Mouse (Mus musculus): ENCODE measurements around the gene Kcnd3. TPM values are rescaled to one million over a fixed set of nuclear protein-coding genes. Genes with fewer than 3 reads are reported as not detected.
"Not testable (repeated sequence)": the region's sequence is repeated elsewhere in the genome, so short reads cannot be mapped to it uniquely, and the experiment has no call there.

Kcnd3 gene
- polyA plus RNA-seq, 1 experiment from 2014 or later = 15.9 TPM

GRCm38 (mm10) chr3:105693327-105694080 is 241.4 kb downstream of the Kcnd3 start:
- Histone ChIP-seq H3K9ac (replicated peaks; ENCODE audit: low read length) (no peak overlapping the region), H3K4me3 (replicated peaks; ENCODE audit: low read depth, low read length) (no peak overlapping the region), H3K9me3 (ENCODE audit: control insufficient read depth, low read length) (no peaks in the 10 kb centered on the region), H3K4me2 (ENCODE audit: low read length) (no peak overlapping the region), H3K4me1 (ENCODE audit: control insufficient read depth, insufficient read depth, low read length) (peaks cover 25% of the 10 kb centered on the region), H3K36me3 (ENCODE audit: control insufficient read depth, insufficient read depth, low read length) (no peaks in the 10 kb centered on the region), H3K27ac (replicated peaks; ENCODE audit: low read depth, low read length) (no peak overlapping the region), H3K27me3 (ENCODE audit: control insufficient read depth, insufficient read depth, low read length) (no peaks in the 10 kb centered on the region)
- no peak for ATAC-seq (ENCODE audit: low FRiP score, low TSS enrichment)
- DNase-seq = no peak
- 82% methylated on average over 14 of the region's 14 CpGs for WGBS

- no peaks in the 10 kb centered on the region for H3K36me3 ChIP-seq (ENCODE audit: control insufficient read depth, insufficient read depth, low read length)
- H3K27ac ChIP-seq (replicated peaks; ENCODE audit: low read depth, low read length) = peak overlapping the region; percentile 74
- peak overlapping the region; percentile 27; the same call in 1 of the 2 replicates for H3K9ac ChIP-seq (replicated peaks; ENCODE audit: low read length)
- no peaks in the 10 kb centered on the region for H3K9me3 ChIP-seq (ENCODE audit: control insufficient read depth, low read length)
- ATAC-seq (ENCODE audit: low FRiP score, low TSS enrichment) (peak; percentile 76), DNase-seq (peak; percentile 75)
- 14% methylated on average over 20 of the region's 20 CpGs for WGBS
- peak overlapping the region; percentile 45 for H3K4me2 ChIP-seq (ENCODE audit: low read length)
- 0 out of 2 replicates have a peak overlapping the region, but pooled peaks have one; percentile 8 for H3K4me3 ChIP-seq (replicated peaks; ENCODE audit: low read depth, low read length)
- H3K27me3 ChIP-seq (ENCODE audit: control insufficient read depth, insufficient read depth, low read length) = no peaks in the 10 kb centered on the region
- peaks cover 25% of the 10 kb centered on the region for H3K4me1 ChIP-seq (ENCODE audit: control insufficient read depth, insufficient read depth, low read length)
Measured at GRCm38 (mm10) chr3:105695476-105696386, 243.6 kb downstream of the Kcnd3 start.

GRCm38 (mm10) chr3:105696387-105697147 is 244.4 kb downstream of the Kcnd3 start:
- 39% methylated on average over 17 of the region's 17 CpGs for WGBS
- ATAC-seq (ENCODE audit: low FRiP score, low TSS enrichment) (no peak), DNase-seq (no peak)
- Histone ChIP-seq H3K9ac (replicated peaks; ENCODE audit: low read length) (peak overlapping the region; percentile 27; the same call in 1 of the 2 replicates), H3K27ac (replicated peaks; ENCODE audit: low read depth, low read length) (peak overlapping the region; percentile 74), H3K4me3 (replicated peaks; ENCODE audit: low read depth, low read length) (no peak overlapping the region), H3K4me1 (ENCODE audit: control insufficient read depth, insufficient read depth, low read length) (peaks cover 25% of the 10 kb centered on the region), H3K27me3 (ENCODE audit: control insufficient read depth, insufficient read depth, low read length) (no peaks in the 10 kb centered on the region), H3K4me2 (ENCODE audit: low read length) (peak overlapping the region; percentile 45), H3K36me3 (ENCODE audit: control insufficient read depth, insufficient read depth, low read length) (no peaks in the 10 kb centered on the region), H3K9me3 (ENCODE audit: control insufficient read depth, low read length) (no peaks in the 10 kb centered on the region)

GRCm38 (mm10) chr3:105697148-105697441 is 245.0 kb downstream of the Kcnd3 start:
- no peaks in the 10 kb centered on the region for H3K9me3 ChIP-seq (ENCODE audit: control insufficient read depth, low read length)
- DNase-seq = no peak

GRCm38 (mm10) chr3:105698311-105698710 is 246.2 kb downstream of the Kcnd3 start:
- 96% methylated on average over 1 of the region's 1 CpGs for WGBS
- DNase-seq (no peak), ATAC-seq (ENCODE audit: low FRiP score, low TSS enrichment) (no peak)
- Histone ChIP-seq H3K4me2 (ENCODE audit: low read length) (no peak overlapping the region), H3K27ac (replicated peaks; ENCODE audit: low read depth, low read length) (no peak overlapping the region), H3K9ac (replicated peaks; ENCODE audit: low read length) (no peak overlapping the region), H3K4me1 (ENCODE audit: control insufficient read depth, insufficient read depth, low read length) (peaks cover 25% of the 10 kb centered on the region), H3K27me3 (ENCODE audit: control insufficient read depth, insufficient read depth, low read length) (peaks cover 4% of the 10 kb centered on the region; the same call in 1 of the 2 replicates), H3K4me3 (replicated peaks; ENCODE audit: low read depth, low read length) (no peak overlapping the region), H3K9me3 (ENCODE audit: control insufficient read depth, low read length) (no peaks in the 10 kb centered on the region), H3K36me3 (ENCODE audit: control insufficient read depth, insufficient read depth, low read length) (no peaks in the 10 kb centered on the region)

More at GRCm38 (mm10) chr3:105697148-105697441, 245.0 kb downstream of the Kcnd3 start:
- Histone ChIP-seq H3K4me2 (ENCODE audit: low read length) (no peak overlapping the region), H3K9ac (replicated peaks; ENCODE audit: low read length) (no peak overlapping the region), H3K27ac (replicated peaks; ENCODE audit: low read depth, low read length) (0 out of 2 replicates have a peak overlapping the region, but pooled peaks have one; percentile 74), H3K4me1 (ENCODE audit: control insufficient read depth, insufficient read depth, low read length) (peaks cover 25% of the 10 kb centered on the region), H3K4me3 (replicated peaks; ENCODE audit: low read depth, low read length) (no peak overlapping the region), H3K36me3 (ENCODE audit: control insufficient read depth, insufficient read depth, low read length) (no peaks in the 10 kb centered on the region), H3K27me3 (ENCODE audit: control insufficient read depth, insufficient read depth, low read length) (no peaks in the 10 kb centered on the region)
- WGBS = 64% methylated on average over 5 of the region's 5 CpGs
- ATAC-seq (ENCODE audit: low FRiP score, low TSS enrichment) = peak; percentile 32; the same call in 1 of the 2 replicates

GRCm38 (mm10) chr3:105699241-105699933 is 247.3 kb downstream of the Kcnd3 start:
- no peaks in the 10 kb centered on the region for H3K9me3 ChIP-seq (ENCODE audit: control insufficient read depth, low read length)
- DNase-seq (no peak), ATAC-seq (ENCODE audit: low FRiP score, low TSS enrichment) (no peak)
- peaks cover 6% of the 10 kb centered on the region; the same call in 1 of the 2 replicates for H3K27me3 ChIP-seq (ENCODE audit: control insufficient read depth, insufficient read depth, low read length)
- 65% methylated on average over 3 of the region's 3 CpGs for WGBS
- peaks cover 25% of the 10 kb centered on the region for H3K4me1 ChIP-seq (ENCODE audit: control insufficient read depth, insufficient read depth, low read length)
- no peak overlapping the region for H3K4me3 ChIP-seq (replicated peaks; ENCODE audit: low read depth, low read length)
- no peak overlapping the region for H3K9ac ChIP-seq (replicated peaks; ENCODE audit: low read length)
- H3K4me2 ChIP-seq (ENCODE audit: low read length) = no peak overlapping the region
- no peak overlapping the region for H3K27ac ChIP-seq (replicated peaks; ENCODE audit: low read depth, low read length)
- no peaks in the 10 kb centered on the region for H3K36me3 ChIP-seq (ENCODE audit: control insufficient read depth, insufficient read depth, low read length)

GRCm38 (mm10) chr3:105700786-105701185 is 248.7 kb downstream of the Kcnd3 start:
- WGBS = 43% methylated on average over 1 of the region's 1 CpGs
- not testable (repeated sequence) for H3K9ac ChIP-seq (replicated peaks; ENCODE audit: low read length); H3K27me3 ChIP-seq (ENCODE audit: control insufficient read depth, insufficient read depth, low read length); DNase-seq; H3K36me3 ChIP-seq (ENCODE audit: control insufficient read depth, insufficient read depth, low read length); H3K27ac ChIP-seq (replicated peaks; ENCODE audit: low read depth, low read length); H3K4me2 ChIP-seq (ENCODE audit: low read length); H3K4me3 ChIP-seq (replicated peaks; ENCODE audit: low read depth, low read length); H3K9me3 ChIP-seq (ENCODE audit: control insufficient read depth, low read length); ATAC-seq (ENCODE audit: low FRiP score, low TSS enrichment)
- H3K4me1 ChIP-seq (ENCODE audit: control insufficient read depth, insufficient read depth, low read length) = peaks cover 22% of the 10 kb centered on the region

- H3K4me1 ChIP-seq (ENCODE audit: control insufficient read depth, insufficient read depth, low read length) = peaks cover 21% of the 10 kb centered on the region
- H3K27me3 ChIP-seq (ENCODE audit: control insufficient read depth, insufficient read depth, low read length) = peaks cover 6% of the 10 kb centered on the region; the same call in 1 of the 2 replicates
- no peaks in the 10 kb centered on the region for H3K9me3 ChIP-seq (ENCODE audit: control insufficient read depth, low read length)
- 80% methylated on average over 5 of the region's 5 CpGs for WGBS
- DNase-seq (no peak), ATAC-seq (ENCODE audit: low FRiP score, low TSS enrichment) (no peak)
- no peaks in the 10 kb centered on the region for H3K36me3 ChIP-seq (ENCODE audit: control insufficient read depth, insufficient read depth, low read length)
- no peak overlapping the region for H3K27ac ChIP-seq (replicated peaks; ENCODE audit: low read depth, low read length)
- no peak overlapping the region for H3K9ac ChIP-seq (replicated peaks; ENCODE audit: low read length)
- H3K4me3 ChIP-seq (replicated peaks; ENCODE audit: low read depth, low read length) = no peak overlapping the region
- no peak overlapping the region for H3K4me2 ChIP-seq (ENCODE audit: low read length)
Measured at GRCm38 (mm10) chr3:105701399-105701798, 249.3 kb downstream of the Kcnd3 start.

Data from midbrain, embryonic 14.5 days (tissue).